Mouse (Mus musculus) kidney, postnatal 25 days (tissue): ENCODE measurements around the gene S1pr2.

ENCODE experiments used
- DNase-seq, 2 experiments: peaks; one replicate each; pipeline ENCODE4 v3.0.0; 2021; ENCODE audit warnings: mixed read lengths in 2 of 2

Gene S1pr2

DNA sequence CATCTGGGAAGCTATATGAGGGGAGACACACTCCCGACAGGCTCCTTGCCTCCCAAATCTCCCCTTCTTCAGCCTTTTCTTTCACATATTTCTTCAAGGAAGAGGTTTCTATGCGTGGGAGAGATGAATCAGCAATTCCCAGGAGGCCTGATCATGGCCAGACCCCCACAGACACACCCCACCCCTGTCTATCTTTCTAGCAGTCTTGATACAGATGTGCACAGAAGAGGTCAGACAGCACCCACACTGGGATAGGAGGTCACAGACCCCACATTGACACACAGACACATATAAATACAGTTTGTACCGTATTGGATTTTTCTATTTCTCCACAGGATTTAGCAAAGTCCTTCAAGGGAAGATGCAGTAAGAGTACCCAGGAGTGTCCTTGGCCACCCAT, 10.6 kb downstream of the S1pr2 start:
- no peak for DNase-seq

DNA sequence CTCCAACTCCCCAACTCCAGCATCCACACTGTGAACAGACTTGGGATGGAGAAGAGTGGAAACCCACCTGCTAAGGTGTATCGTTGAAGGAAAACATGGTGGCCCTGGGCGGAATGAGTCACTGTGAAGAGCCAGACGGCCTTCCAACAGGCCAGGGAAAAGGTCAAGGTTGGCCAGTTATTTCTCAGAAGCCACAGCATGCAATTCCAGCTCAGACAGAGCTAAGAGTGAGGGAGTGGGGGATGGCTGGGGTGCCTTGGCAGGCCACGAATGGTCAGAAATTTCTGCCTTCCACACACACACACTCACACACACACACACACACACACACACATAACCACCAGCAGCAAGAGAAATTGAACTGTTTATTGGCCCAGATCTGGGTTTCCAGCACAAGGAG, 11.0 kb downstream of the S1pr2 start:
- DNase-seq, result no peak

DNA sequence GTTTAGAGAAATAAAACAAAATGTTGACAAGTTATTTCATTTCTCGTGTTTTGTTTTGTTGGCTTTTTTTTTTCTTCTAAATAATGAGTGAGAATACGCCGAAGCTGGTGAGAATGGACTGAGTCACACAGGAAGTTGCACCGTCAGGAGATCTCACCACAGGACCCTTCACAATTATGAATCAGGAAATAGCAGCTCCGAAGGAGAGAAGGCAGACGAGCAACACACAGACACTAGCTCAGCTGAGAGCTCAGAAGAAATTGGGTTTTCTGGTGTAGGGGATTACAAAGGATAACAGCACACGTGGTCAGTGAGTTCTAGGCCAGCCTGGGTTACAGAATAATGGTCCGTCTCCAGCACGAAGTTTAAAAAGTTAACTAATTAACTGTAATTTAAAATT, 15.0 kb downstream of the S1pr2 start:
- DNase-seq, result no peak

DNA sequence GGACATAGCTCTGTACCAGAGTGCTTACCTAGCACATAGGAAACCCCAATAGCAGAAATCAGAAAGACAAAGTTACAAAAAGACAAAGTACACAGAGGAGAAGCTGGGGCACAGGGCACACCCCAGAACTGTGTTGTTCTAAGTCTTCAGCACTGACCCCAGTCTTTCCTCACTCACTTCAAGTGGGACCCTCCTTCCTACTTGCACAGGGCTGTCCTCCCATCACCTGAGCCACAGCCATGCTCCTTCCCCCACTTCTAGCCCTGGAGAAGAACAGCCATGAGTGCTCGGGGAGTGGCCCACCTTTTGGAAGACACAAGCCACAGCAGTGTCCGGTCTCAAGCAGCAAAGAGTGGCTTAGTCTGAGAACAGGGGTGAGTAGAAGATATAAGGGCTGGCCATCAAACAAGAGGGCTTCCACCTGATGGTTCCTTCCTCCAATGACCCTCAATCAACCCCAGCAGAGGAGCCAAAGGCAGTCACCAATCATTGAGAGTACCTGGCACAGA, 17.1 kb downstream of the S1pr2 start, which contains the start of gene Dnmt1:
Gene Dnmt1, minus strand, starts transcription at position 459 of the 509 bp plus-strand sequence.
- DNase-seq, result no peak

DNA sequence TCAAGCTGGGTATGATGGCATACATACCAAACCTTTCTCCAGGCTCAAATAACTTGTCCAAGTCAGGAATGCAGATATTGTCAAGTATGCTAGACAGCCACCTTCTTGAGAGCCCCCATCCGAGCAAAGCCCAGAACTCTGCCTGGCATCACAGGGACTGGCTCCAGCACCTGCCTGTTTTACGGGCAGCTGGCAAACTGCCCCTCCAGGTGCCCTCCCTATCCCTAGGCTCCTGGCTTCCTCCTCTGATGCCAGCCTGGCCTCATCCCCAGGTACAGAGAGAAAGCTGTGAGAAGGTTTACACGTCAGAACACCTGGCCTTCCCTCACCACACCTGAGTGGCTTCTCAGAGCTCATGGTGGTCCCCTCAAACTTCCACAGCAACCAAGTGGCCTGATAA, 19.6 kb downstream of the S1pr2 start:
- no peak for DNase-seq

DNA sequence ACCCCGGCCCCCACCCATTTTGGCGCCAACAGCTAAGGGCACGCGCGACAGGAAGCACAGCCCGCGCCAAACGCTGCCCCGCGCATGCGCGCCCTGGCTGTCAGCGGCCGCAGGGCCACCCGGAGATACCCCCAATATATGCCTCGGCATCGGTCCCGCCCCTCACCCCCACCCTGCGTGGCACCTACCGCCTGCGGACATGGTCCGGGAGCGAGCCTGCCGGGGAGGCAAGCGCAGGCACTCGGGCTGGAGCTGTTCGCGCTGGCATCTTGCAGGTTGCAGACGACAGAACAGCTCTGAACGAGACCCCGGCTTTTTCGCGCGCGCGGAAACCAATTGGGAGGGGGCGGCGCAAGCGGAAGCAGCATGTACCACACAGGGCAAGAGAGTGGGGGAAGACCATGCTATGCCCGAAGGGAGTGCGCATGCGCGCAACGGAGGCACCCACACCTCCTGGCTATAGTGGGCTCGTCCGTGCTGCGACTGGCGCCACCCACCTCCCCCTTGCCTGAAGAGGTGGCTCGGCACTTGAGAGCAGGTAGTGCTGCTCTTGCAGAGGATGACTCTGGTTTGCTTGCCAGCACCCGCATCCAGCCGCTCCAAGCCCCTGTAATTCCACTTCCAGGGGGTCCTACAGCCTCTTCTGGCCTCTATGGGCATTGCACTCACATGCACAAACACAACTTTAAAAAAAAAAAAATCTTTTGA, 23.9 kb downstream of the S1pr2 start:
- peak; percentile 96 to 98 for DNase-seq

DNA sequence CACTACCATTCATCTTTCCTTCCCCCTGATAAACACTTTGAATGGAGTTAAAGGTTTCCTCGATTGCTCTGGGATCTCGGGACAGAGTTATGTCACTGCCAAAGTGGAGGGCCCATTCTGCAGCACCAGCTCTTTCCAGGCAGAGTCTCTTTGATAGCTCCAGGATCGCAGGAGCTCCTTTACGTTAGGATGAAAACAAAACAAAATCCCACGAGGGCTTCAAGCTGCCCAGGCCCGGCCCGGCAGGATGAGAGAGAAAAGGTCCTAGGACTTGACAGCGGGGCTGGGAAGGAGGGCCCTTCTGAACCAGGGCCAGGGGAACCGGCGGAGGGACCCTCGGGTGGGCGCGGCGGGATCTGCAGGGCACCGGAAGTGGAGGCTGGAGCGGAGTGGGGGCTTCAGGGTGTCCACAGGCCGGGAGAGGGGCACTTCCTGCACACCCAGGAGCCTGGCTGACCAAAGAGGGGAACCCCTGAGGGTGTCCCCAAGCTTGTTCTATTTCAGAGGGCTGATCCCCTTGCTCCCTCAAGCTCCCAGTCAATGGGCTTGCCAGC, 24.5 kb downstream of the S1pr2 start:
- DNase-seq, result no peak

DNA sequence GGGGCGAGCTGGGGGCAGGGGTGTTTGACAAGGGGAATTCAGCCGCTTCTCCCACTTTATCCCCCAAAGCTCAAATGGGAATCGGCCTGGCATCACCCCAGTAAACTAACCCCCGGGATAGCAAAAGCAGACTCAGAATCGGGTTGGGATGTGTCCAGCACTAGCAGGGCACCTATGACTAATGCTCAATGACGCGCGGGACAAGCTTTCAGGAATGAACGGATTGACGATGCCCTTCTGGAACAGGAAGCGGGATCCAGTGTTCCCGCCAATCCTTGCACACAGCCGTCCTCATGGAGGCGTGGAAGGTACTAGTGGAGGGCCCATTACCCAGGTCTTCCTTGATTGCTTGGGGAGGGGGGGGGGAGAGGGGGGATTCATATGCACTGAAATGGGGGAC, 25.1 kb downstream of the S1pr2 start:
- peak; percentile 32 to 53 for DNase-seq

DNA sequence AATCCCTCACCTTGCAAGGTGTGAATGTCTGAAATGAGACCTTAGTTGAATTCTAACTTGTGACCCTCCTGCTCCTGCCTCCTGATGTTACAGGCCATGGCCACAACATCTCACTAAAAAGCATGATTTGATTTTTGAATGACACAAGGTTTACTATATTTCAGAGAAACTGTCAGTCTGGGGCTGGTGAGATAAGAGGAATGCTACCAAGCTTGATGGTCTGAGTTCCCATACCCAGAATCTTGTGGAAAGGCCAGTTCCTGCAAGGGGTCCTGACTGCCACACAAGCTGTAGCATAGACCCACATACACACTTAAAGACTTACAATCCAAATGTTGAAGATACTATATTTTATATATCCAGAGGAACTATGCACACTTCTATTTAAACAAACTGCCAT, 26.2 kb downstream of the S1pr2 start:
- no peak for DNase-seq

DNA sequence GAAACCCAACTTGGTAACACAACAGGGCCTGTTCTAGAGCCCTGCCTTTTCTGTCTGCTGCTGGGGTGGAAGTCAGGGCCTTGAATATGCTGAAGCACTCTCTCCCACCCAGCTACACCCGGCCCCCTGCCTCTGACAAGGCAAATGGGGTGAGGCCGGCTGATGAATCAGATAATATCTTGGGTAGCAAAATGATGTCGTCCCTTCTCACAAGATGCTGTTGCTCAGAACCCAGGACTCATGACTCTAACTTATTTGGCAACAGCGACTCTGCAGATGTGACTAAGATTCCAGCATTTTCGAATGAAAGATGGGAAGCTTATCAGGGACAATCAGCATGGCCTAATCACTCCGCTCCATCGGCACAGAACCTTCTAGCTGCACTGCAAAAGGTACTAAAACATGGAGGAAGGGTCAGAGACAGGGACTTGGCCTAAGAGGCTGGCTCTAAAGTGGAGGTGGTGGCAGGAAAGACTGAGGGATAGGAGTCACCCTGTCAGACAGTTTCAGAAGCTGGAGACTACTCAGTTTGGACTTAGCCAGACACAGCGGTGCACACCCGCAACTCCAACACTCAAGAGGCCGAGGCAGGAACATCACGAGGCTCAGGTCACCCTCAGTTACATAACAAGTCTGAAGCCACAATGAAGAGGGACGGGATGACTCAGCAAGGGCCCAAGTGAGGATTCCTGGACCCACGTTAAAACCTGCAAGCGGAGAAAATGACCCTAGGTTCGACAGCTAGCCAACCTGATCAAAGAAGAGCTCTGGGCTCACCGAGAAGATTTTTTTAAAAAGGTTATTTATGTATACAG, 30.3 kb downstream of the S1pr2 start:
- DNase-seq, result no peak

DNA sequence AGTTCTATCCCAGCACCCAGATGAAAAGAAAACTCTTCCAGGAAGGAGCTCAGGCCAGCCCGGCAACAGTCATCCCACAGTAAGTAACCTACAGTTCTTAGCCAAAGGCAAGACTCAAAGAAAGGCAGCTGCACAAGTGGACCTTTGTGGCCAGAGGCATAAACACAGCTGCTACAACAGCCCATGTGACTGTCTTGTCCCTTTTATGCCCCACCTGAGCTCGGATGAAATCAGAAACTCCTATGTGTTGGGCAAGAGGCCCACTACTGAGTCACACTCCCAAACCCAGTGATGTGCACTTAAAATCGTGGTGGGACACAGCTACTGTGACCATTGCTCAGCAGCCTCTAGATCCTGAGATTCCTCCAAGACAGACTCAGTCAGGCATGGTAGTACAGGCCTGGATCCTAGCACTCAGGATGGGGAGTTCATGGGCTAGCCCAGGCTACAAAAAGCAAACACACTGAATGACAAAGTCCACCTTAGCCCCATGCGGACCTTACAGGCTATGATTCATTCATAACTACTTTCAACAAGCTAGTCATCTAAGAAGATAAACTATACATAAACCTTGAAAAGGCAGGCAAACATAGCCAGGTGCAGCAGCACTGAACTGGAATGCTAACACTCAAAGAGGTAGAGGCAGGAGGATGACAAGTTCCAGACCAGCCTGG, 31.7 kb downstream of the S1pr2 start:
- no peak for DNase-seq

DNA sequence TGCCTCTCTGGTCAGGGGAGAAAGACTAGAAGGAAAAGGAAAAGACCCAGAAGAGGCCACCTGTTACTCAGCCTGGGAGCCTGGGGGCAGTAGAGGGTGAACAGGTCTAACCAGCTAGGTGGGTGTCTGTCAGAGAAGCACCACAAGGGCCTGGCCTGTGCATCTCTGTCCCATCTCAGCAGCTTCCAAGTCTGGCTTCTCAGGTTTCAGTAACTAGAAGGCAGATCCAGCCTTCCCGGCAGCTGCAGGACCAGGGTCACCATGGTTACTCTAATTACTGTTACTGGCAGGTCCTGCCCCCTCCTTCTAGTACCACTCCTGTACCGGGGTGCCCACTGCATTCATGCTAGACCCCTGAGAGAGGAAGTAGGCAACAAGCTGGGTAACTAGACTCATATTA, 32.7 kb downstream of the S1pr2 start:
- no peak for DNase-seq

DNA sequence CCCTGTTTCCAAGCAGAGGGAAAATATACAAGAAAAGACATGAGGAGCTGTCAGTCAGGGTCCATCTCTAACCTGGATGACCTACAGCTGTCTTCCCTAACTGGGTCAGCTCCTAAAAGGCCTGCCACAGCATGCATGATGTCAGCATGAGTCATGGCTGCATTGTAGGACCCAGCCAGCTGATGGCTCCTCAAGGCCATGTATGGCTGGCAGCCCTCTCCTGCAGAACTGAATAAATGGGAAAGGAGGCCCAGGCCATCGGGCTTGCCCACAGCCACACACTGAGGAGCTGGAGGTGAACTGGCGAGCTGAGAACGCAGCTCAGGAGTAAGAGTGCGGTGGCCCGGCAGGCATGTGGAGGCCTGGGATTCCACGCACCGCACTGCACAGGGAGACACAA, 33.2 kb downstream of the S1pr2 start:
- DNase-seq, result no peak

DNA sequence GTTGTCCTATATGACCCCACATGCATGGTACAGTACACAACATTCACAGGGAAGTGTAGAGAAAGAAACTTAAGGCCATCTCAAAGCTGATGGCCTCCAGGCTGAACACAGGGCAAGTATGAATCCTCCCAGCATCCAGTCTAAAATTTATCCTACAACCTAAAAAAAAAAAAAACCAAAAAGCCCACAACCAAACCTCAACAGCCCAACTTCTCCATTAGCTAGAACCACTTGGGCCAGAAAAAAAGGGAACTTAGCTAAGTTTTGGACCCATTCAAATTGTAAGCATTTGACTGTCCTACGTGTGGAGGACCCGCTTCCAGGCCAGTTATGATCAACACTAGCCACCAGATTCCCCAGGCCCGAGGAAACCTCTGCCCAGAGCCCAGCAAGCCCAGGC, 53.3 kb downstream of the S1pr2 start:
- no peak for DNase-seq

DNA sequence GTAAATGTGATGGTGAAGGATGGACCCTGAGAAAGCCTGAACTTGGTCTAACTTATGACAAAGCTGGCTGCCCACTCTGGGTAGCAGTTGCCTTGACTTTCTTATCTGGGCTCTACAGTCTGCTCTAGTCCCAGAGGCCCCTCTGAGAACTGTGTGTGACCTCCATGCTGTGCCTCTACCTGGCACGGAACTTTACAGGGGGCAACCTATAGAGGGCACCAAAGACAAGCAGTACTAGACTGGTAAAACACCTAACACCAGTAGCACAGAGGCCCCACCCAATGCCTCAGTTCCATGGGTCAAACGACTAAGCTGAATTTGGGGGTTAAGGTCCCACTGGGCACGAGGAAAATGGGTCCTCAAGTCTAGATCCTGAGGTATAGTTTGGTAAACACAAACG, 60.4 kb downstream of the S1pr2 start:
- peak; percentile 54 to 61 for DNase-seq
